Mouse (Mus musculus): ENCODE results near the gene Mymk. TPM values are rescaled to one million over a fixed set of nuclear protein-coding genes. Genes with fewer than 3 reads are reported as not detected.
A peak's percentile ranks its signal among the peaks of the same experiment; 100 is the strongest.

Gene Mymk
- polyA plus RNA-seq, 1 experiment: 1,410 TPM

DNA sequence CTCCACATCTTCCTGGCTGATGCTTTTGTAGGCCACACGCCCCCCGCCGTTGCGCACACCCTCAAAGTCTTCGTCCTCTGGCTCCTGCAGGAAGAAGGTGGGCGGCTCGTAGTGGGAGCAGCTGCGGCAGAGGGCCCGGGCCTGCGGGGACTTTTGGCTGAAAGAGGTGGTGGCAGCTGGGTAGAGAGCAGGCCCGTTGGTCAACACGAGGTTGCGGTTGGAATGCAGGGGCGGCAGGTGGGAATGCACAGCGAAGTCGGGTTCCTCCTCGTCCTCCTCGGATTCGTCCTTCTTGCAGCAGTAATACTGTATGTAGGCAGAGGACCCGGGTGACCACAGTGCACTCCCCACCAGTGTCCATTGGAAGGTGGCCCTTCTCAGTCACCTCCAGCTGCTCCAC is 40.6 kb upstream of the Mymk start:
- H3ac ChIP-seq (ENCODE audit: control insufficient read depth, insufficient read length): no peak overlapping the region
- H3K36me3 ChIP-seq (ENCODE audit: control insufficient read depth, insufficient read depth): no peaks in the 10 kb centered on the region
- no peak overlapping the region for H3K4me2 ChIP-seq (ENCODE audit: low read depth)
- peaks cover 38% of the 10 kb centered on the region for H3K27me3 ChIP-seq (ENCODE audit: control insufficient read depth, insufficient read depth, insufficient read length)
- H3K4me3 ChIP-seq: no peak overlapping the region
- no peaks in the 10 kb centered on the region for H3K79me2 ChIP-seq (ENCODE audit: control insufficient read depth, insufficient read depth)
- TF ChIP-seq CEBPB (IDR thresholded peaks at IDR 0.05; ENCODE audit: insufficient read depth, poor library complexity, severe bottlenecking) (no peak), TCF12 (IDR thresholded peaks at IDR 0.05; ENCODE audit: insufficient read depth, poor library complexity, severe bottlenecking) (peak; percentile 66), TCF3 (IDR thresholded peaks at IDR 0.05; ENCODE audit: insufficient read length, low read depth) (peak; percentile 83), MYOD1 (IDR thresholded peaks at IDR 0.05; ENCODE audit: control insufficient read depth in 1 of 3, insufficient read length in 2 of 3, low read depth in 2 of 3) (peak in 2 of 3 experiments; percentile 90 to 96), MYOG (IDR thresholded peaks at IDR 0.05; ENCODE audit: control insufficient read depth in 1 of 3, insufficient read depth in 1 of 3, insufficient read length in 2 of 3, low read depth in 2 of 3) (peak; percentile 50 to 96 (median 94)), SRF (IDR thresholded peaks at IDR 0.05; ENCODE audit: control insufficient read depth, insufficient read length, low read depth) (no peak), POLR2A (IDR thresholded peaks at IDR 0.05; ENCODE audit: insufficient read length, low read depth) (no peak)

DNA sequence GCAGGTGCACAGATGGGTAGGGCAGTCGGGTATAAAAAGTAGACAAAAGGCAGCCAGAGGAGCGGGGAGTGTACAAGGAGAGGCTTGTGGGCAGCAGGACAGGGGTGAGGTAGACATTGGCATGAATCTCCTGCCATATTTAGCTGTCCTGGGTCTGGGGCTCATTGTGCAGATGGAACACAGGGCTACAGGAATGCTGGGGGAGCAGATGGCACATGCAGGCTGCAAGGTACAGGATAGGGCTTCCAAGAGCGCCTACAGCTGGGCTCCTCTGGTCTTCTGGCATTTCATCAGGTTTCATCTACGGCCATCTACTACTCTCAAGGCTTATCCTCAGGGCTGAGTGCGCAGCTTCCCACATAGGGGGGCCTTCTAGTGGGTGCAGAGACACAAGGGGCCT is 37.1 kb upstream of the Mymk start:
- H3K4me2 ChIP-seq (ENCODE audit: low read depth): peak overlapping the region; percentile 9
- H3K36me3 ChIP-seq (ENCODE audit: control insufficient read depth, insufficient read depth): no peaks in the 10 kb centered on the region
- H3K4me3 ChIP-seq: no peak overlapping the region
- TF ChIP-seq CEBPB (IDR thresholded peaks at IDR 0.05; ENCODE audit: insufficient read depth, poor library complexity, severe bottlenecking) (no peak), SRF (IDR thresholded peaks at IDR 0.05; ENCODE audit: control insufficient read depth, insufficient read length, low read depth) (peak; percentile 89), MYOD1 (IDR thresholded peaks at IDR 0.05; ENCODE audit: control insufficient read depth in 1 of 3, insufficient read length in 2 of 3, low read depth in 2 of 3) (peak in 2 of 3 experiments; percentile 54 to 83), MYOG (IDR thresholded peaks at IDR 0.05; ENCODE audit: control insufficient read depth in 1 of 3, insufficient read depth in 1 of 3, insufficient read length in 2 of 3, low read depth in 2 of 3) (peak in 2 of 3 experiments; percentile 71 to 84), POLR2AphosphoS2 (IDR thresholded peaks at IDR 0.05; ENCODE audit: insufficient read length, low read depth) (no peak), TCF3 (IDR thresholded peaks at IDR 0.05; ENCODE audit: insufficient read length, low read depth) (peak; percentile 25)
- no peak overlapping the region for H3ac ChIP-seq (ENCODE audit: control insufficient read depth, insufficient read length)
- H3K79me2 ChIP-seq (ENCODE audit: control insufficient read depth, insufficient read depth): no peaks in the 10 kb centered on the region
- peaks cover 26% of the 10 kb centered on the region for H3K27me3 ChIP-seq (ENCODE audit: control insufficient read depth, insufficient read depth, insufficient read length)

DNA sequence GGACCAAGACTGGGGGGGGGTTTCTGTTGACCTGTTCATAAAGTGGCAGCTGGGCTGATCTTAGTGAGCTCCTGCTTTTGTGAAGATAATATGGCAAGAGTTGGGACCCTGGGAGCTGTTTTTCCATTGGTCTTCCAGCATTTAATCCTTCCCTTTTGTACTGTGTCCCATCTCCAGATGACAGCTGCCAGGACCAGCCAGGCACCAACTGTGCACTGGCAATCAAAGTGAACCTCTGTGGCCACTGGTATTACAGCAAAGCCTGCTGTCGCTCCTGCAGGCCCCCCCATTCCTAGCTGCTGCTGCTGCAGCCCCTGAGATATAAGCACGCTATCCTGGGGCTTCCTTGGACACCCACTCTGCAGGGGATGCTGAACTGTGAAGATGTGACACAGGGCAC is 36.2 kb upstream of the Mymk start:
- Histone ChIP-seq H3K36me3 (ENCODE audit: control insufficient read depth, insufficient read depth) (no peaks in the 10 kb centered on the region), H3K27me3 (ENCODE audit: control insufficient read depth, insufficient read depth, insufficient read length) (peaks cover 25% of the 10 kb centered on the region), H3ac (ENCODE audit: control insufficient read depth, insufficient read length) (no peak overlapping the region), H3K4me3 (no peak overlapping the region), H3K79me2 (ENCODE audit: control insufficient read depth, insufficient read depth) (no peaks in the 10 kb centered on the region), H3K4me2 (ENCODE audit: low read depth) (peak overlapping the region; percentile 31)
- no peak for TF ChIP-seq POLR2AphosphoS2 (IDR thresholded peaks at IDR 0.05; ENCODE audit: insufficient read length, low read depth)
- TF ChIP-seq POLR2A (IDR thresholded peaks at IDR 0.05; ENCODE audit: insufficient read length, low read depth): no peak
- no peak for TF ChIP-seq E2F4 (IDR thresholded peaks at IDR 0.05; ENCODE audit: insufficient read depth)
- peak; percentile 78 to 94 (median 93) for TF ChIP-seq MYOD1 (IDR thresholded peaks at IDR 0.05; ENCODE audit: control insufficient read depth in 1 of 3, insufficient read length in 2 of 3, low read depth in 2 of 3)
- TF ChIP-seq TCF3 (IDR thresholded peaks at IDR 0.05; ENCODE audit: insufficient read length, low read depth): peak; percentile 45
- peak; percentile 79 for TF ChIP-seq TCF12 (IDR thresholded peaks at IDR 0.05; ENCODE audit: insufficient read depth, poor library complexity, severe bottlenecking)
- peak; percentile 78 to 86 (median 82) for TF ChIP-seq MYOG (IDR thresholded peaks at IDR 0.05; ENCODE audit: control insufficient read depth in 1 of 3, insufficient read depth in 1 of 3, insufficient read length in 2 of 3, low read depth in 2 of 3)

DNA sequence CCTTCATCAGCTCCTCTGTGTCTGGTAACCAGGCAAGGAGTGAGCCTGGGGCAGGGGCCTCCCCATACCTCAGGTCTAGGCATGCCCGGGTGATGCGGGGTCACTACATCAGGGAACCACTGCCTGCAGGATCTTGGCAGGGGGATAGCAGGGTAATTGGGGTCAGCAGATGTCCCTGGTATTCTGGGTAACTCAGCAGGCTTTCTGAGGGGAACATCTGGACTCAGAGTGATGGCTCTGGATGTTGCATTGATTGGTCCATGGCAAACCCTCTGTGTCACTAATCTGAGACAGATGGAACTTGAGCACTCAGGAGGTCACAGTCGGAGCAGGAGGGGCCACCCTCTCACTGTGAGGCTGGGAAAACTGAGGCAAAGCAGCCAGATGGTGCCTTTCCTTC is 34.8 kb upstream of the Mymk start:
- H3K4me2 ChIP-seq (ENCODE audit: low read depth): no peak overlapping the region
- TF ChIP-seq TCF12 (IDR thresholded peaks at IDR 0.05; ENCODE audit: insufficient read depth, poor library complexity, severe bottlenecking) (no peak), SRF (IDR thresholded peaks at IDR 0.05; ENCODE audit: control insufficient read depth, insufficient read length, low read depth) (no peak)
- no peaks in the 10 kb centered on the region for H3K36me3 ChIP-seq (ENCODE audit: control insufficient read depth, insufficient read depth)
- no peak overlapping the region for H3K4me3 ChIP-seq
- H3K27me3 ChIP-seq (ENCODE audit: control insufficient read depth, insufficient read depth, insufficient read length): peaks cover 25% of the 10 kb centered on the region
- H3ac ChIP-seq (ENCODE audit: control insufficient read depth, insufficient read length): no peak overlapping the region
- no peaks in the 10 kb centered on the region for H3K79me2 ChIP-seq (ENCODE audit: control insufficient read depth, insufficient read depth)

DNA sequence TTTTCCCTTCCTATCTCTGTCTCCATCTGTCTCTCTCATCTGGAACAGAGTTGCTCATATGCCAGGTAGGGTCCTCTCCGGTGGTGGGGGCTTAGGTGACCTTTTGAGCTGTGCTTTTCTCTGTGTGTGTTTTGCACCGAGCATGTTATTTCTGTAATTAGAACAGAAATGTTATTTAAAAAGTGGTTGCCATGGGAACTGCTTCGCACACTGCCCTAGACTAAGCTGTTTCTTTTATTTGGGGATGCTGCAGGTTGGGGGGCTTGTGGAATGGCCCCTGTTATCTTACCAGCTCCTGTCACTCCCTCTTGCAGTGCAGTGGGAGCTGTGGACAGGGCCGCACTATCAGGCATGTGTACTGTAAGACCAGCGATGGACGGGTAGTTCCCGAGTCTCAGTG is 31.6 kb upstream of the Mymk start:
- TF ChIP-seq SRF (IDR thresholded peaks at IDR 0.05; ENCODE audit: control insufficient read depth, insufficient read length, low read depth) (no peak), POLR2AphosphoS2 (IDR thresholded peaks at IDR 0.05; ENCODE audit: insufficient read length, low read depth) (no peak), CEBPB (IDR thresholded peaks at IDR 0.05; ENCODE audit: insufficient read depth, poor library complexity, severe bottlenecking) (no peak), MAX (IDR thresholded peaks at IDR 0.05; ENCODE audit: low read depth) (no peak), POLR2A (IDR thresholded peaks at IDR 0.05; ENCODE audit: insufficient read length, low read depth) (no peak), MYOG (IDR thresholded peaks at IDR 0.05; ENCODE audit: control insufficient read depth in 1 of 3, insufficient read depth in 1 of 3, insufficient read length in 2 of 3, low read depth in 2 of 3) (no peak), TCF12 (IDR thresholded peaks at IDR 0.05; ENCODE audit: insufficient read depth, poor library complexity, severe bottlenecking) (no peak), USF1 (IDR thresholded peaks at IDR 0.05; ENCODE audit: low read depth) (no peak), E2F4 (IDR thresholded peaks at IDR 0.05; ENCODE audit: insufficient read depth) (no peak), MYOD1 (IDR thresholded peaks at IDR 0.05; ENCODE audit: control insufficient read depth in 1 of 3, insufficient read length in 2 of 3, low read depth in 2 of 3) (no peak), TCF3 (IDR thresholded peaks at IDR 0.05; ENCODE audit: insufficient read length, low read depth) (no peak), REST (IDR thresholded peaks at IDR 0.05; ENCODE audit: insufficient read depth, insufficient read length) (no peak)
- Histone ChIP-seq H3K4me3 (no peak overlapping the region), H3K79me2 (ENCODE audit: control insufficient read depth, insufficient read depth) (no peaks in the 10 kb centered on the region), H3K27me3 (ENCODE audit: control insufficient read depth, insufficient read depth, insufficient read length) (peaks cover 15% of the 10 kb centered on the region), H3K4me2 (ENCODE audit: low read depth) (no peak overlapping the region), H3ac (ENCODE audit: control insufficient read depth, insufficient read length) (no peak overlapping the region), H3K36me3 (ENCODE audit: control insufficient read depth, insufficient read depth) (no peaks in the 10 kb centered on the region)
